Mouse (Mus musculus) thymus, adult 2 months (tissue): ENCODE measurements around the gene Ide. TPM values are rescaled to one million over a fixed set of nuclear protein-coding genes. Genes with fewer than 3 reads are reported as not detected.

Experiments
- DNase-seq: peaks from one replicate; pipeline ENCODE4 v3.0.0; 2021
- H3K27ac ChIP-seq: fragments of 200-500 bp; 2 replicates; pipeline ENCODE4 v1.5.1; 2012; ENCODE audit warnings: low read length, control low read depth; ENCODE audit not compliant: control insufficient read depth, insufficient read depth
- H3K27me3 ChIP-seq: fragments of 200-500 bp; 2 replicates; pipeline ENCODE4 v1.6.1; 2012; ENCODE audit warnings: mild to moderate bottlenecking, low read length, moderate library complexity, mixed read lengths; ENCODE audit not compliant: control insufficient read depth, insufficient read depth
- H3K36me3 ChIP-seq: fragments of 200-500 bp; 2 replicates; pipeline ENCODE4 v1.6.1; 2012; ENCODE audit warnings: mild to moderate bottlenecking, low read length, moderate library complexity; ENCODE audit not compliant: control insufficient read depth, insufficient read depth
- H3K4me1 ChIP-seq: fragments of 200-500 bp; replicated peaks from 2 replicates; pipeline ENCODE4 v1.6.1; 2012; ENCODE audit warnings: low read length; ENCODE audit not compliant: control insufficient read depth, insufficient read depth
- H3K4me3 ChIP-seq: fragments of 200-500 bp; 2 replicates; pipeline ENCODE4 v1.5.1; 2012; ENCODE audit warnings: mild to moderate bottlenecking, low read length, control low read depth, moderate library complexity; ENCODE audit not compliant: control insufficient read depth, insufficient read depth
- CTCF ChIP-seq: fragments of 200-500 bp; IDR thresholded peaks from 2 replicates; pipeline ENCODE4 v1.5.1; 2012; ENCODE audit warnings: mild to moderate bottlenecking, control low read depth, low read length, moderate library complexity, borderline replicate concordance; ENCODE audit not compliant: control insufficient read depth, poor library complexity, insufficient read depth; ENCODE audit errors: extremely low read depth
- POLR2A ChIP-seq: fragments of 200-500 bp; IDR thresholded peaks from 2 replicates; pipeline ENCODE4 v1.6.1; 2012; ENCODE audit warnings: mild to moderate bottlenecking, low read length, control low read depth, moderate library complexity; ENCODE audit not compliant: control insufficient read depth, poor library complexity, insufficient read depth; ENCODE audit errors: extremely low read depth
- WGBS: fragments of 180-500 bp; shearing (Covaris S2); methylation state at CpG from one replicate; pipeline ENCODE4 v1.1.7; 2018; 5-methylcytosine and 5-hydroxymethylcytosine counted together
- polyA plus RNA-seq: library from polyadenylated mRNA; depleted of rRNA; stranded (reverse); fragments of >200 nt; gene quantifications from 2 replicates; pipeline ENCODE4 v1.2.3, GENCODE M21; 2012

Ide gene
- polyA plus RNA-seq, 1 experiment: 19.8 TPM

GRCm38 (mm10) chr19:37248199-37248598 is 89.5 kb downstream of the Ide start:
- Histone ChIP-seq H3K4me3 (no peak overlapping the region), H3K4me1 (no peaks in the 10 kb centered on the region), H3K36me3 (no peaks in the 10 kb centered on the region), H3K27me3 (no peaks in the 10 kb centered on the region), H3K27ac (no peak overlapping the region)
- 48% methylated on average over 3 of the region's 3 CpGs for whole genome bisulfite sequencing
- no peak for DNase-seq
- TF ChIP-seq CTCF (no peak), POLR2A (no peak)

- no peak overlapping the region for H3K27ac ChIP-seq
- 47% methylated on average over 3 of the region's 3 CpGs for WGBS
- no peaks in the 10 kb centered on the region for H3K36me3 ChIP-seq
- DNase-seq: no peak
- no peaks in the 10 kb centered on the region for H3K27me3 ChIP-seq
- no peaks in the 10 kb centered on the region for H3K4me1 ChIP-seq
- no peak overlapping the region for H3K4me3 ChIP-seq
- TF ChIP-seq CTCF: no peak
- TF ChIP-seq POLR2A: no peak
These were observed 90.8 kb downstream of the Ide start for GRCm38 (mm10) chr19:37246859-37247258.

- WGBS: 52% methylated on average over 2 of the region's 2 CpGs
- no peak for DNase-seq
- TF ChIP-seq POLR2A (no peak), CTCF (no peak)
- Histone ChIP-seq H3K27ac (no peak overlapping the region), H3K4me3 (no peak overlapping the region), H3K4me1 (no peaks in the 10 kb centered on the region), H3K27me3 (no peaks in the 10 kb centered on the region), H3K36me3 (no peaks in the 10 kb centered on the region)
These were observed 94.9 kb downstream of the Ide start for GRCm38 (mm10) chr19:37242707-37243106.

- DNase-seq: no peak
- no peak overlapping the region for H3K27ac ChIP-seq
- WGBS: 82% methylated on average over 5 of the region's 5 CpGs
These were observed 96.5 kb downstream of the Ide start for GRCm38 (mm10) chr19:37241201-37241600.

GRCm38 (mm10) chr19:37239096-37239495 is 98.6 kb downstream of the Ide start:
- no peak for DNase-seq
- no peak for TF ChIP-seq CTCF
- no peak for TF ChIP-seq POLR2A
- WGBS: 46% methylated on average over 4 of the region's 4 CpGs

More at GRCm38 (mm10) chr19:37241201-37241600, 96.5 kb downstream of the Ide start:
- no peaks in the 10 kb centered on the region for H3K27me3 ChIP-seq
- H3K4me1 ChIP-seq: no peaks in the 10 kb centered on the region
- H3K36me3 ChIP-seq: no peaks in the 10 kb centered on the region
- H3K4me3 ChIP-seq: no peak overlapping the region
- no peak for TF ChIP-seq POLR2A
- no peak for TF ChIP-seq CTCF

GRCm38 (mm10) chr19:37238651-37239050 is 99.0 kb downstream of the Ide start:
- no peaks in the 10 kb centered on the region for H3K4me1 ChIP-seq
- TF ChIP-seq CTCF (no peak), POLR2A (no peak)
- H3K4me3 ChIP-seq: no peak overlapping the region
- H3K27ac ChIP-seq: no peak overlapping the region
- no peak for DNase-seq
- no peaks in the 10 kb centered on the region for H3K36me3 ChIP-seq
- WGBS: 48% methylated on average over 7 of the region's 7 CpGs
- H3K27me3 ChIP-seq: peaks cover 9% of the 10 kb centered on the region

More at GRCm38 (mm10) chr19:37239096-37239495, 98.6 kb downstream of the Ide start:
- Histone ChIP-seq H3K4me1 (no peaks in the 10 kb centered on the region), H3K4me3 (no peak overlapping the region), H3K27me3 (peaks cover 5% of the 10 kb centered on the region), H3K36me3 (no peaks in the 10 kb centered on the region), H3K27ac (no peak overlapping the region)
